Mouse (Mus musculus) right cerebral cortex, postnatal 14 days (tissue): ENCODE measurements around the gene Tacstd2.
A peak's percentile ranks its signal among the peaks of the same experiment; 100 is the strongest.
"Not testable (repeated sequence)": the region's sequence is repeated elsewhere in the genome, so short reads cannot be mapped to it uniquely, and the experiment has no call there.

Experiments used
- DNase-seq: peaks from one replicate; pipeline ENCODE4 v3.0.0; 2022

Gene Tacstd2

GRCm38 (mm10) chr6:67535777-67536054 is at the start of gene Tacstd2:
Gene Tacstd2 (minus strand): TSS chr6:67535796.
- DNase-seq, result no peak

GRCm38 (mm10) chr6:67566270-67566669 is 30.7 kb upstream of the Tacstd2 start:
- DNase-seq, result no peak

GRCm38 (mm10) chr6:67555376-67555775 is 19.8 kb upstream of the Tacstd2 start:
- DNase-seq, result no peak

- DNase-seq, result no peak
Observed at GRCm38 (mm10) chr6:67549550-67549949, 14.0 kb upstream of the Tacstd2 start.

- peak; percentile 10 for DNase-seq
Observed at GRCm38 (mm10) chr6:67535005-67535776, 405 bp downstream of the Tacstd2 start.

GRCm38 (mm10) chr6:67534191-67535004 is 1.2 kb downstream of the Tacstd2 start:
- no peak for DNase-seq

GRCm38 (mm10) chr6:67532665-67533440 is 2.7 kb downstream of the Tacstd2 start:
- DNase-seq, result peak; percentile 29

GRCm38 (mm10) chr6:67531822-67532162 is 3.8 kb downstream of the Tacstd2 start:
- DNase-seq, result no peak

- DNase-seq, result peak; percentile 11
Observed at GRCm38 (mm10) chr6:67530992-67531821, 4.4 kb downstream of the Tacstd2 start.

- DNase-seq, result no peak
Observed at GRCm38 (mm10) chr6:67526356-67526755, 9.2 kb downstream of the Tacstd2 start.

GRCm38 (mm10) chr6:67510752-67511151 is 24.8 kb downstream of the Tacstd2 start:
- DNase-seq, result peak; percentile 34

GRCm38 (mm10) chr6:67501938-67502337 is 33.7 kb downstream of the Tacstd2 start:
- DNase-seq, result not testable (repeated sequence)

GRCm38 (mm10) chr6:67491755-67492154 is 43.8 kb downstream of the Tacstd2 start, which contains the start of gene Il23r:
Gene Il23r (minus strand): TSS chr6:67491855.
- no peak for DNase-seq
